Mouse (Mus musculus) stomach, embryonic 16.5 days (tissue): Measurements from ENCODE around the gene Fmo1. TPM values are rescaled to one million over a fixed set of nuclear protein-coding genes. Genes with fewer than 3 reads are reported as not detected.
"Not testable (repeated sequence)": the region's sequence is repeated elsewhere in the genome, so short reads cannot be mapped to it uniquely, and the experiment has no call there.

Experiments
- ATAC-seq: fragments of 200-750 bp; cut with Nextera tagmentation; 2 replicates; pipeline ENCODE4 v1.8.0; 2017; ENCODE audit warnings: moderate number of reproducible peaks, moderate TSS enrichment; ENCODE audit not compliant: insufficient read depth, low FRiP score
- H3K27ac ChIP-seq: fragments of 300-500 bp; sonication (generic); 2 replicates; pipeline ENCODE4 v1.5.1; 2014; ENCODE audit warnings: low read length
- H3K27me3 ChIP-seq: fragments of 300-500 bp; sonication (generic); 2 replicates; pipeline ENCODE4 v1.6.1; 2014; ENCODE audit warnings: low read length, control low read depth, mixed read lengths; ENCODE audit not compliant: control insufficient read depth, insufficient read depth
- H3K36me3 ChIP-seq: fragments of 300-500 bp; sonication (generic); 2 replicates; pipeline ENCODE4 v1.6.1; 2014; ENCODE audit warnings: low read length; ENCODE audit not compliant: control insufficient read depth, insufficient read depth
- H3K4me1 ChIP-seq: fragments of 300-500 bp; sonication (generic); 2 replicates; pipeline ENCODE4 v1.6.1; 2014; ENCODE audit warnings: low read length, control low read depth, mixed read lengths; ENCODE audit not compliant: control insufficient read depth, insufficient read depth
- H3K4me2 ChIP-seq: fragments of 300-500 bp; sonication (generic); 2 replicates; pipeline ENCODE4 v1.6.1; 2014; ENCODE audit warnings: low read depth, low read length, mixed read lengths
- H3K4me3 ChIP-seq: fragments of 300-500 bp; sonication (generic); replicated peaks from 2 replicates; pipeline ENCODE4 v1.5.1; 2014; ENCODE audit warnings: mild to moderate bottlenecking, low read length
- H3K9ac ChIP-seq: fragments of 300-500 bp; sonication (generic); 2 replicates; pipeline ENCODE4 v1.6.1; 2014; ENCODE audit warnings: low read length
- H3K9me3 ChIP-seq: fragments of 300-500 bp; sonication (generic); replicated peaks from 2 replicates; pipeline ENCODE4 v1.6.1; 2016; ENCODE audit warnings: low read length, control low read depth; ENCODE audit not compliant: control insufficient read depth
- WGBS: fragments of 180-500 bp; shearing (Covaris S2); extraction: QIAGEN DNeasy Blood & Tissue Kit; methylation state at CpG from one replicate; pipeline ENCODE4 v1.1.7; 2014; 5-methylcytosine and 5-hydroxymethylcytosine counted together
- polyA plus RNA-seq: library from polyadenylated mRNA; unstranded; fragments of >200 nt; fragmentation: Nextera tagmentation; extraction: Ambion mirVana; gene quantifications from 2 replicates; pipeline ENCODE4 v1.2.1, GENCODE M21; 2015

Fmo1 gene
- polyA plus RNA-seq, 1 experiment from 2014 or later = 29.0 TPM

- Histone ChIP-seq H3K27ac (no peak overlapping the region), H3K36me3 (no peaks in the 10 kb centered on the region), H3K9ac (no peak overlapping the region), H3K4me1 (no peaks in the 10 kb centered on the region), H3K4me2 (no peak overlapping the region), H3K9me3 (no peaks in the 10 kb centered on the region), H3K27me3 (no peaks in the 10 kb centered on the region), H3K4me3 (no peak overlapping the region)
- ATAC-seq = no peak
- WGBS = 74% methylated on average over 7 of the region's 7 CpGs
Observed at GRCm38 (mm10) chr1:162783669-162784248, 82.7 kb downstream of the Fmo1 start.

- H3K27me3 ChIP-seq, H3K9me3 ChIP-seq, H3K4me1 ChIP-seq, H3K4me3 ChIP-seq, ATAC-seq, H3K9ac ChIP-seq, H3K4me2 ChIP-seq, H3K27ac ChIP-seq, H3K36me3 ChIP-seq: not testable (repeated sequence)
- 86% methylated on average over 2 of the region's 2 CpGs for WGBS
Observed at GRCm38 (mm10) chr1:162781035-162781434, 85.4 kb downstream of the Fmo1 start.

Other genes starting within 250 kb of the Fmo1 start
- not detected in 2 replicates for gene Myoc, start 227.5 kb downstream of the Fmo1 start, polyA plus RNA-seq
- gene Myocos, start 208.4 kb downstream of the Fmo1 start, polyA plus RNA-seq = not detected in 2 replicates
- 104 and 105 TPM in 2 replicates for gene Prrc2c, start 126.1 kb downstream of the Fmo1 start, polyA plus RNA-seq
- 1.3 and 1.7 TPM in 2 replicates for gene Fmo4, start 52.6 kb downstream of the Fmo1 start, polyA plus RNA-seq
- 8.2 and 8.5 TPM in 2 replicates for gene Fmo2, start 32.1 kb upstream of the Fmo1 start, polyA plus RNA-seq
- not detected in 2 replicates for gene Fmo6, start 70.9 kb upstream of the Fmo1 start, polyA plus RNA-seq
- 0.06 and 0.11 TPM in 2 replicates for gene Fmo3, start 117.9 kb upstream of the Fmo1 start, polyA plus RNA-seq
- gene Mroh9, start 219.1 kb upstream of the Fmo1 start, polyA plus RNA-seq = not detected in 2 replicates